Mouse (Mus musculus): ENCODE results near the gene Mrps18a. TPM values are rescaled to one million over a fixed set of nuclear protein-coding genes. Genes with fewer than 3 reads are reported as not detected.
A peak's percentile ranks its signal among the peaks of the same experiment; 100 is the strongest.

The Mrps18a gene
- total RNA-seq, 2 experiments from 2014 or later, result 28.7 to 35.5 TPM

DNA sequence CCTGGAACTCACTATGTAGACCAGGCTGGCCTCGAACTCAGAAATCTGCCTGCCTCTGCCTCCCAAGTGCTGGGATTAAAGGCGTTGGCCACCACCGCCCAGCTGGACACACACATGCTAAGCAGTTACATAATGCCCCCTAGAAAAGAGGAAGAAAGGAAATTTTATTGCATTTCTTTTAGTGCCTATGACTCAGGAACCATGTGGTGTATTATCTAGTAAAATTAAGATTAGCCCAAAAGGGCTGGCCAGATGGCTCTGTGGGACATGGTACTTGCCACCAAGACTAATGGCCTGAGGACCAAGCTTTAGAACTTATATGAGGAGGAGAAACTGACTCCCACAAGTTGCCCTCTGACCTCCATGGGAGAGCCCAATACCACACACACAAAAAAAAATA, 29.1 kb downstream of the Mrps18a start:
- ATAC-seq (ENCODE audit: poor library complexity, severe bottlenecking), result peak; percentile 57

DNA sequence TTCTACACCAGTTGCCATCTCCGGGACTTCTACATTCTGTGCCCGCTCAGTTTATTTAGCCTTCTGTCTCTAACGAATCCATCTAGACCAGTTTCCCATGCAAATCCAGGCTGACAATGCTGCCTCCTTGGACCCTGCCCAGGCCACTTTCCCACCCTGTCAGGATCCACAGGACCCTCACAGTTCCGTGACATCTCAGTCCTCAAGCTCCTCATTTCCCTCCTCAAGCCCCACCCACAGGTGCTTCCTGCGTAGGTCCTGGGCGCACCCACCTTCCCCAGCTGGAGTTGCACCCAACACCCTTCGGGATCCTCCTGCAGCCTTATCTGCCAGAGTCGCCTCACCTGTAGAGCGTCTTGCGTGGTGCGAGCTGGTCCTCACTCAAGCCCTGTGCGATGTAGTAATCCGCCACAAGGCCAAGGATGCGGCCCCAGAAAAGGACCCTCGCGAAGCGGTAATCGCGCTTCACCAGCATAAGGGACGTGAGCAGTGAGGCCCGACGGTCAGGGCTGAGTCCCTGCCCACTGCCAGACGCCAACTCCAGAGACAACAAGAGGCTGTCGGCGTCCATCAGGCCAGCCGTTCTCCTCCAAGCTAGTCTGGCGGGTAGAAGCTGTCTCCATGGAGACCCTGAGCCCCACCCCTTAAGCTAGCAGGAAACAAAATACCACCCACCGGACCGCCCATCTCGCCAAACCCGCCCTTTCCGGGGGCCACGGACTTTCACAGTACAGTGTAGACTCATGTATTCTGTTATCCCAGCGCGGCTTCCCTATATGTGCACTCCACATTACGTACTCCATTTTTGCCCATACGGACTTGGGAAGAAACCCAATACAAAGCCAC, 33.0 kb downstream of the Mrps18a start, which contains the start of gene Rsph9:
TSS of gene Rsph9 (minus strand) at position 639 of the 846 bp plus-strand sequence.
- peak; percentile 85 for ATAC-seq (ENCODE audit: poor library complexity, severe bottlenecking)

DNA sequence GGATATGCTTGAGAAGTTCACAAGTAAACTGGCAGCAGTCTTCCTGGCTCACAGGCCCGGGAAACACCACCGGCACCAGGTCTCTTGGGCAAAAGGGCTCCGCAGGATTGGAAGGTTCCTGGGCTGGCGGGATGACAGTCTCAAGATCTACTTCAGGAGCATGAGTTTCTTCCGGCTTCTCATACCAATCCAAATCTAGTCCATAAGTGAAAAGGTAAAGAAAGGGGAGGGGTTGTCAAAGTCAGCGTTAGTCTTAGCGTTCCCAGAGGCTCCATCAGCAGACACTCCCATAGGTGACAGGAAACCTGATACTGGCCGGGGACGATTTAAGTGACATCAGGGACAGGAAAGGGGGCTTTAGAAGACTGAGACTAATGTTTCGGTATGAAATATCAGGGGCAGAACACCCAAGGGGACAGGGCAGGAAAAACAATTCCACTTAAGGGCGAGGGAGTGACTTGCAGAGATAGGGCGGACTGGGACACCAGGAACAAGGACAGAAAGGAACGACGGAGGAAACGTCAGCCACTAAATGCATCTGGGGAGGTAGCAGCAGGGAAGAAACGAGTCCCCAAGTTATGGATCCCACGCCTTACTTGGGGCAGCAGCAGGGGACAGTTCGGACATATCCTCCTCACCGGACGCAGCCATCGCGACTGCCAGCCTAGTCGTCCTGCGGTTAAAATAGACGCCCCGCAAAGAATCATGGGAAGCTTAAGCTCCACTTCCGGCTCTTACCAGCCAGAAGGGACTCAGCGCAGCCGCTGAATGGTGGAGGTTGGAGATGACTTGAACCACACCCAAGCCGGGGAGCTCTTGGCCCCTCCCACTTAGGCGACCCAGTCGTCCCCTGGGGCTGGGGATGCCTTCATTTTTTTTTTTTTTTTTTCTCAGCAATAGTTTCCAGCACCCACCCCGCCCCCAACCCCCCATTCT, 42.3 kb downstream of the Mrps18a start, which contains the start of gene Mad2l1bp:
TSS of gene Mad2l1bp (minus strand) at position 707 of the 936 bp plus-strand sequence.
- peak; percentile 99 for ATAC-seq (ENCODE audit: poor library complexity, severe bottlenecking)

DNA sequence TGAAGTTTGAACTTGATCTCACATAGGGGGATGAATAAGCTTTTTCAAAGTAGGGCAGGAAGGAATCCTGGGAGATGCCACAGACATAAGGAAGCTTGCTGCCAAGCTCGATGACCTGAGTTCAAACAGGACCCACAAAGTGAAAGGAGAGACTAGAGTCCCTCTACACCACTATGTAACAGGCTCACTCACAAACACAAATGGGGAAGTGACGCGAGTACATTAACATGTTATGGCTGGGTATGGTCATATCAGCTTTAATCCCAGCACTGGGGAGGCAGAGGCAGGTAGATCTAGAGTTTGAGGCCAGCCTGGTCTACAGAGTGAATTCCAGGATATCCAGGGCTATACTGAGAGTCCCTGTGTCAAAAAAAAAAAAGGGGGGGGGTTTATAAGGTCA, 43.5 kb downstream of the Mrps18a start:
- no peak for ATAC-seq (ENCODE audit: poor library complexity, severe bottlenecking)

DNA sequence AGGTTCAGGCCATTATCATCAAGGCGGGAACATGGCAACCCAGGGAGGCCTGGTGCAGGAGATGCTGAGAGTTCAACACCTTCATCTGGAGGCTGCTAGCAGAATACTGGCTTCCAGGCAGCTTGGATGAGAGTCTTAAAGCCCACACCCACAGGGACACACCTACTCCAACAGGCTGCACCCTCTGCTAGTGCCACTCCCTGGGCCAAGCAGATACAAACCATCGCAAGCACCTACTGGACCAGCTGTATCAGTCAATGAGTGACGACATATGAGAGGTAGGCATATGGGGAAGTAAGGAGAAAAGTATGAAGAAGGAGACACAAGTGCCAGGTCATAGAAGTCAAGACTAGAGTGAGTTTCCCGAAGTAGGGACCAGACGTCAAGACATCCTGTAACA, 45.9 kb downstream of the Mrps18a start:
- ATAC-seq (ENCODE audit: poor library complexity, severe bottlenecking), result no peak

DNA sequence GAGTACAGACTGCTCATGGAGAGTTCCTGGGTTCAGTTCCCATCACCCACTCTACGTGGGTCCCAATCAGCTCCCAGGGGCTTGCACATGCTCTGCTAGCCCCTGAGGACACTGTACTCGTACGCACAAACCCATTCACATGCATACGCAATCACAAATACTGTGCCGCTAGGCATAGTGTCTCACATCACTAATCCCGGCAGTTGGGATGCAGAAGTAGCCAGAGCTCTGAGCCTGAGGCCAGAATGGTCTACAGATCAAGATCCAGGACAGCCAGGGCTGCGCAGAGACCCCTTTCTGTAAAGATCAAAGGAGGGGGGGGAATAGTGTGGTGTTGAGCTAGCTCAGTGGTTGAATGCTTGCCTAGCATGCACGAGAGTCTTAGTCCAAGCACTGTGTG, 46.3 kb downstream of the Mrps18a start:
- no peak for ATAC-seq (ENCODE audit: poor library complexity, severe bottlenecking)

DNA sequence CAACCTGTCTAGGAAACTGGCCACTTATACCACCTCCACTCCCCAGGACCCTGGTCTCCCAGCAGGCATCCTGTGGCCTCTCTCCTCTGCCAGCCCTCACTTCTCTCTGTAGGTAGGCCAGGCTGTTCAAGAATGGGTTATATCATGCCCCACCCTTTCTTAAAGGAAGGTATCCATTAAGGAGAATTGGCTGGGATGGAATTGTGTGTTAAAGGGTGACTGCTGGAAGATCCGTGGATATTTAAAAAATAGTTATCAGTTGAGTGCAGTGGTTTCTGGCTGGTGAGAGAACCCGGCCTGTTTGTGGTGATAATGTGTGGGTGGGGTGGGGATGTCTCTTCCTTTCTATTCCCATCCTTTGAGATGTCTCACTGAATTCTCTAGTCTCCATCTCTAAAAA, 48.5 kb downstream of the Mrps18a start:
- no peak for ATAC-seq (ENCODE audit: poor library complexity, severe bottlenecking)

DNA sequence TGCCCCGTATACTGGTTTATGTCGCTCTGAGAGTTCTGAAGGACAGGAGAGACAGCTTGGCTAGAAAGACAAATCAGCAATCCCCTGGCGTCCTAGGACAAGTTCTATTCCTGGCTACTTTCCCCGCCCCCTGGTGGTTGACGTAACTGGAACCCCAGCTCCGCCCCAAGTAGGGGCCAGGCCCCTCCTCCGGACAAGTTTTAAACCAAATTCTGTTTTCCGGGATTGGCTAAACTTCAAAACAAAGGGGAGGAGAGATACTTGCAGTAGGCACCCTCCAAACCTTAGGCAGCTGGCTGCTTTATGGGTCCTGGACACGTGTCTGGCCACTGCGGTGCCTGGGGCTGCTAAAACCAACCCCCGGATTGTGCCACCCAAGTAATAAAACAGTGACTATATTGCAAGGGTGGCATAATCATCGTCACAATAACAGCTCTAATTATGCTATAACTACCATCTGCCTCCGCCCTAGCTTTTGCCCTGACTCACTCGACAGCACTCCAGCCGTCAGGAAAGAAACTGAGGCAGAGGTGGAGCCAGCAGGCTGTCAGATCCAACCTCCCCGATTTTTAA, 49.4 kb downstream of the Mrps18a start:
- ATAC-seq (ENCODE audit: poor library complexity, severe bottlenecking), result peak; percentile 62

DNA sequence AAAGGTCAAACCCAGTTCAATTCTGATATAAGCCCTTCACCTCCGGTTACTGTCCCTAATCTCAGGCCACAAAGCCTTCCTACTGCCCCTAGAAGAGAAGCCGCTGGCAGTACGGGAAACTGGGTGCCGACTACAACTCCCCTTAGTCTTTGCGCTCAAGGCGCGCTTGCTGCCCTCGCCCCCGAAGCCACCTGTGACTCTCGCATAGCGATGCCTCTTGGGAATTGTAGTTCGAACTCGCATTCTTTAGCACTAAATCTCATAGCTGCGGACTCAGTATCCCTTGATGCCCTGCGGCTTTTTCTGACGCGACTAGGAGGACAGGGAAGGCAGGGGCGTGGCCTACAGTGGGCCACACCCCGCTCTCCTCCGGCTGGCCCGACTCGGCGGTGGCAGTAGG, 49.9 kb downstream of the Mrps18a start, which contains the start of gene Gtpbp2:
TSS of gene Gtpbp2 (plus strand) at position 347 of the 400 bp plus-strand sequence.
- peak; percentile 88 for ATAC-seq (ENCODE audit: poor library complexity, severe bottlenecking)

DNA sequence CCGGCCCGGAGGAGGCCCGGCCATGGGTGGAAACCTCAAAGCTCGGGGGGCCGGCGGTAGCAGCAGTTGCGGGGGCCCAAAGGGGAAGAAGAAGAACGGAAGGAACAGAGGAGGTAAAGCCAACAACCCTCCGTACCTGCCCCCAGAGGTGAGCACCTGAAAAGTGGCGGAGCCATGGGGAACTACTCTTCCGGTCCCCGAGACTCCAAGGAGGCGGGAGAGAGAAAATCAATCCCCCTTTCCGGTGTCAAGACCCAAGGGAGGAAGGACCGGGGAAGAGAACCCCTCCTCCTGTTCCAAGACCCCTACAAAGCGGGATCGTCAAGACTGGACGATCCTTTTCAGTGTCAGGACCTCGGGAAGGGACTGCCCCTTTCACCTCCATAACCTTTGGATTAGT, 50.4 kb downstream of the Mrps18a start:
- no peak; the same call in 1 of the 2 replicates for ATAC-seq (ENCODE audit: poor library complexity, severe bottlenecking)

DNA sequence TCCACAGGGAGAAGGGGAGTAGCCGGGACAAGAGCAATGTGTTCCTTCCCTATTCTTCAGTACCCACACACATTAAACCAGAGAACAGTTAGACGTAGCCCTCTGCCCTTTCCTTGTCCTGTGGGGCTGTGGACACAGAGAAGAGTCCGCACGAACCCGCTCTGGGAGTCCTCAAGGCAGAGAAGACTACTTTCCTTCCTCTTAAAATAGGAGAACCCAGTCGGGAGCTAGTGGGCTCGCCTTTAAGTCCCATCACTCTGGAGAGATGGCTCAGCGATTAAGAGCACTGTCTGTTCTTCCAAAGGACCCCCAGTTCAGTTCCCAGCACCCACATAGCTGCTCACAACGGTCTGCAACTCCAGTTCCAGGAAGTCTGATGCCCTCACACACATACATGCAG, 50.9 kb downstream of the Mrps18a start:
- ATAC-seq (ENCODE audit: poor library complexity, severe bottlenecking), result no peak

DNA sequence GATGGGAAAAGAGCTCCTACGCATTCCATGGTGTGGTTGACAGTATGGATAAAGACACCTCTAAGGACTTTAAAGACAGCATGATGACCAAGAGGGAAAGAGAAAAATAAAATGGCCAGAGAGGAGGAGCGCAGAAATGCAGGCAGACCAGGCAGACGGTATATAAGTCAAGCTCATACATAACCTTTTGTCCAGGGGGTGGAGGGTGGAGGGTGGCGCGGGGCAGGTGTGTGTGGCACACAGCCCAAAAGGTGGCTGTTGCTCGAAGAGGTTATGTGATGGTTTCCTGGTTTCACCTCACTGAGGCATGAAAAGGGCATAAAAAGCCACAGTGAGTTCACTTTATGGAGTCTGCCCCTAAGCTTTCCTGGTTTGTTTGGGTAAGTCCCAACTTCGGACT, 51.8 kb downstream of the Mrps18a start:
- no peak for ATAC-seq (ENCODE audit: poor library complexity, severe bottlenecking)

DNA sequence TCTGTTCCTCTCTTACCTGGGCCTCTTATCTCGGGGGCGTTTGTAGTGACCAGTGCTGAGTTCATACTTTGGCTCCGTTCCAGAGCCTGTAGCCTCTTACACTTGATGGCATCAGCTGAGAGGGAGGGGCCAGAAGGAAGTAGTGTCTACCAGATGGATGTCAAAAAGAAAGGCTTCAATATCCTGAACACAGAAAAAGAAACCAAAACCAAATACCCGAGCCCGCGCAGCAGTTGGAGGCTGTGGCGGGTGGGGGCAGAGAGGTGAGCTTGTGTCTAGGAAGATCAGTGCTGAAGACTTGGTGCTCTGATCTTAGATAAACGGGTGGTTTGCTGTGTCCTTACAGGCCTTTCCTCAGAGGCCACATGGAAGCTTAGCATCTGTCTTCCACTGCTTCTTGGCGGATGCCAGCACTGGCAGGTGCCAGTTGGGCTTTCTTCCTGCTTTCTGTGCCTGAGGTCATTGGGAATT, 52.2 kb downstream of the Mrps18a start:
- peak; percentile 11 for ATAC-seq (ENCODE audit: poor library complexity, severe bottlenecking)

DNA sequence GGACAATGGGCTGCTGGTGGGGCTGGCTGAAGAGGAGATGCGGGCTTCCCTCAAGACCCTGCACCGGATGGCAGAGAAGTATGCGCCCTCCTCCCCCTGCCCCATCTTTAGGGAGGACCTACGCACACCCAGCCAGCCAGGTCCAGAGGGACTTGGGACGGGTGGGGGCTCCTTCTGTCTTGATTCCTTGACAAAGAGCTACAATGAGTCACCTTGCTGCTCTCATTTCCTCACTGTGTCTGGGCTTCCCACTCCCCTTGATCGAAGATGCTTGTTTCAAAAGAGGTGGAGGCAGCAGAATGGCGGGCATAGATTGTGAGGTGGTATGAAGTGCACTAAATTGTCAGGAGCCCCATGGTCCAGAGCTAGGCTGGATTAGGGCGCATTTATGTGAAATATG, 53.5 kb downstream of the Mrps18a start:
- no peak for ATAC-seq (ENCODE audit: poor library complexity, severe bottlenecking)

DNA sequence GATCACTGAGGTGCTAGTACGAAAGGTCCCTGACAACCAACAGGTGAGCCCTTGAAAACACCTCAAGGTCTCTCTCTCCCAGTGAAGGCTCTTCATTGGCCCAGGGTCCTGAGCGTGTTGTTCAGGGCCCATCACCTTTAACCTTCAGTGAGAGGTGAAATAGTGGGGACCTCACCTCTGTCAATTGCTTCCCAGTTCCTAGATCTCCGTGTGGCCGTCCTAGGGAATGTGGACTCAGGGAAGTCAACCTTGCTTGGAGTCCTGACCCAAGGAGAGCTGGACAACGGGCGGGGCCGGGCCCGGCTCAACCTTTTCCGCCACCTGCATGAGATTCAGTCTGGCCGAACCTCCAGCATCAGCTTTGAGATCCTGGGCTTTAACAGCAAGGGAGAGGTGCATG, 54.0 kb downstream of the Mrps18a start:
- no peak for ATAC-seq (ENCODE audit: poor library complexity, severe bottlenecking)

DNA sequence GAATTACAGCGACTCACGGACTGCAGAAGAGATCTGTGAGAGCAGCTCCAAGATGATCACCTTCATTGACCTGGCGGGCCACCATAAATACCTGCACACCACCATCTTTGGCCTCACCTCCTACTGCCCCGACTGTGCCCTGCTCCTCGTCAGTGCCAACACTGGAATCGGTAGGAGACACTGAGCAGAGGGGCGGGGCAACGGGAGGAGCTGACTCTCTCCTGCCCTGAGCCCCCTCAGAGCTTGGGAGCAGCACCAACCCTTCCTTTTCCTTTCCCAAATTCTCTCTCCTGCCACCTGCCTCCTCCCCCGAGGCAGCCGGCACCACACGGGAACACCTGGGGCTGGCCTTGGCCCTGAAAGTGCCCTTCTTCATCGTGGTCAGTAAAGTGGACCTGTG, 54.7 kb downstream of the Mrps18a start:
- ATAC-seq (ENCODE audit: poor library complexity, severe bottlenecking), result no peak

DNA sequence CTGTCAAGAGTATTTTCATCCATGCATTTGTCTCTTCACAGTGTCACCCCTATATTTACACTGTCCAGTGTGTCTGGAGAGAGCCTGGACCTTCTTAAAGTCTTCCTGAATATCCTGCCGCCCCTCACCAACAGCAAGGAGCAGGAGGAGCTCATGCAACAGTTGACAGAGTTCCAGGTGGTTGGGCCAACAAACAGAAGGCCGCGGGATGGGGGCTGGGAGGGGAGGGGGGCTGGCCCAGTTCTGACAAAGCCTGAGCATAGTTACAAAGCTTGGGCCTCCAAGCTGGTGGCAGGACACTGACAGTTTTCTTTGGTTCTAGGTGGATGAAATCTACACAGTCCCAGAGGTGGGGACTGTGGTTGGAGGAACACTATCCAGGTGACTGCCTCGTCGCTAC, 55.5 kb downstream of the Mrps18a start:
- ATAC-seq (ENCODE audit: poor library complexity, severe bottlenecking), result no peak

DNA sequence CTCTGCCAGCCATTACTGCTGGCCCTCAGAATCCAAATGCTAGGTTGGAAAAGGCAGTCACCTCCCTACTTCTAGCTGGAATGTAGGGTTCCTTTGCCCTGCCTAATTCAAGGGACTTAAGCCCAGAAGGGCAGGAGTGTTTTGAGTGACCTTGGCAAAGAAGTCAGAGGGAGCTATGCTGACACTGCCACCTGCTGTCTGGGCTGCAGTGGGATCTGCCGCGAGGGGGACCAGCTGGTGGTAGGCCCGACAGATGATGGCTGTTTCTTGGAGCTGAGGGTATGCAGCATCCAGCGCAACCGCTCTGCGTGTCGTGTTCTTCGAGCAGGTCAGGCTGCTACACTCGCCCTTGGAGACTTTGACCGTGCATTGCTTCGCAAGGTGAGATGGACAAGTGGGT, 56.2 kb downstream of the Mrps18a start:
- ATAC-seq (ENCODE audit: poor library complexity, severe bottlenecking), result no peak

DNA sequence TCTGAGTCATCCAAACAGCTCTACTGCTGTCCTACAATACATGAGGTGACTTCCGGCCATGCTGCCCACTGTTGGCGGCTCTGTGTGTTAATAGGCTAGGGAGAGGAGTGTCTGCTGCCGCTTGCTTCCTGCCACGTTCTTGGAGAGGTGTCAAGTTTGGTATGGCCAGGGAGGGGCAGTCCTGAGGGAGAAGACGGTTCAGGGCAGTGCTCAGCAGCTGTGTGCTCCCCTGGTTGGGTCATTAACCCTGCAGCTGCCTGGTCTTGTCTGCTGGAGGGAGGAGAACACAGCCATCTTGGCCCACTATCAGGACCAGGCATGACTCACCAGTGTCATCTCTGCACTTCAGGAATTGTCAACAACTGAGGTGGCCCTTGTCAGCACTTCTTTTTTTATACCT, 57.5 kb downstream of the Mrps18a start:
- ATAC-seq (ENCODE audit: poor library complexity, severe bottlenecking), result 0 out of 2 replicates have a peak, but pooled peaks have one; percentile 6

DNA sequence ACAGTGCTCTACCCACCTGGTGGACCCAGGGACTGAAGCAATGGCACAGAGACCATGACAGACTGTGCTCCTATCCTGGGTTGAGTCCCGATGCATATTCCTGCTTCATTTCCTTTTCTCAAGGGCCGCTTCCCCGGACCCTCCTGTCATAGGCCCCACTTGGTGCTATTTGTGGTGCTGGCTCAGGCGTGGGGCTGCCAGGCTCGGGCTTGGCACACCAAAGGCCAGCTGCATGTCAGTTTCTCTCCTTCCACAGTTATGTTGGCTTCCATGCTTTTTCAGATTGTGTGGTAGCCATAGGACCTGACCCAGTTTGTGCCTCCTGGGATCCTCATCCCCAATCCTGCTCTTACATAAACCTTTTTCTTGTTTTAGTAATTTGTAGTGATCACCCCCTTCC, 58.0 kb downstream of the Mrps18a start:
- ATAC-seq (ENCODE audit: poor library complexity, severe bottlenecking), result no peak

DNA sequence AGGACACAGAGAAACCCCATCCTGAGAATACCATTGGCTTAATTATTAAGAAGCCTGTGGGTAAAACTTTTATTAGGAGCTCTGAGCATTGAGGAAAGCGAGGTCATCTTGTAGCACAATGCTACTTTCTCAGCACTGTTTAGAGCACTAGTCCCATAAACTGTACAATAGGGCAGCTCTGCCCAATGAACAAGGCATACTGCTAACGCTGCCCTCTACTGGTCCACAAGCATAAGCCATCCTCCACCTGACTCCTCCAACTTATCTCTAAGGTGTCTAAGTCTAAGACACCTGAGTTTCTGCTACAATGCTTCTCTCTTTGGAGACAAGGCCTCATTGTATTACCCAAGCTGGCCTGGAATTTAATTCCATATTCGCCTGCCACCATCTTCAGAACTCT, 59.8 kb downstream of the Mrps18a start:
- peak; percentile 63; the same call in 1 of the 2 replicates for ATAC-seq (ENCODE audit: poor library complexity, severe bottlenecking)

Data from megakaryocyte, adult 5-6 weeks (primary cell).